Mouse (Mus musculus) testis, postnatal 10 days (tissue): ENCODE measurements around the gene Qrfp.

Source experiments
- DNase-seq: peaks from one replicate; pipeline ENCODE4 v3.0.0; 2021; ENCODE audit warnings: low spot score

Qrfp gene

DNA sequence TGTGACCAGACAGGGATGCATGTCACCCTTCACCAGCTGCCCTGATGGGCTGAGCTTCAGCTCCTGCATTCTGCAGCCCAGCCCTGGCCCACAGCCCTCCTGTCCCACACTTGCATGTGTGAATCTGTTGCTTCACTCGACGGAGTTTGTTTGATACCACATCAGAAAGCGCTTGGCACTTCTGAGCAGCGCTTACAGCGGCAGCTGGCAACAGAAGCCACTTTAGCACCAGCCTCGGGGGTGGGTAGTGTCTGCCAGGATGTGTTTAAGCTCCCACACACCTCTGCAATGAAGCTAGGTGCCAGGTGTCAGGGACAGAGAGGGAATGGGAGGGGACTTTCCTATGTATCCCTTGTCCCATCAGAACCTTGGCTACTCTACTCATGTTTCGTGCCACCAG lies 4.3 kb upstream of the Qrfp start:
- DNase-seq = no peak

DNA sequence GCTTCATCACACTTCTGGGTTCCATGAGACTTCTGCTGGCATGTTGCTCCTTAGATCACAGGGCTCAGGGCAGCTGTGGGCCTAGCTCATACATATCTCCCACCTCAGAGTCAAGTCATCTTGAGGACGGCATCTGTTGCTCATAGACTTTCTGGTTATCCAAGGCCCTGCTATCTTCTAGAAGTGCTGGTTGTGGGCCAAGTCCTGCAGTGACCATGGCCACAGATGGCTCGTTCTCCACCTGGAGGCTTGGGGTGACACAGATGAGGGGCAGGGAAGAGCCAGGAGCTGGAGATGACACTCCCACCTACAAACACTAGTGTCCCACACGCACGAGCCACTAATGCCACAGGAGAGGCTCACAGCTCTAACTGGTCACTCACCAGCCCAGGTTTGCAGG lies 3.3 kb upstream of the Qrfp start:
- no peak for DNase-seq

DNA sequence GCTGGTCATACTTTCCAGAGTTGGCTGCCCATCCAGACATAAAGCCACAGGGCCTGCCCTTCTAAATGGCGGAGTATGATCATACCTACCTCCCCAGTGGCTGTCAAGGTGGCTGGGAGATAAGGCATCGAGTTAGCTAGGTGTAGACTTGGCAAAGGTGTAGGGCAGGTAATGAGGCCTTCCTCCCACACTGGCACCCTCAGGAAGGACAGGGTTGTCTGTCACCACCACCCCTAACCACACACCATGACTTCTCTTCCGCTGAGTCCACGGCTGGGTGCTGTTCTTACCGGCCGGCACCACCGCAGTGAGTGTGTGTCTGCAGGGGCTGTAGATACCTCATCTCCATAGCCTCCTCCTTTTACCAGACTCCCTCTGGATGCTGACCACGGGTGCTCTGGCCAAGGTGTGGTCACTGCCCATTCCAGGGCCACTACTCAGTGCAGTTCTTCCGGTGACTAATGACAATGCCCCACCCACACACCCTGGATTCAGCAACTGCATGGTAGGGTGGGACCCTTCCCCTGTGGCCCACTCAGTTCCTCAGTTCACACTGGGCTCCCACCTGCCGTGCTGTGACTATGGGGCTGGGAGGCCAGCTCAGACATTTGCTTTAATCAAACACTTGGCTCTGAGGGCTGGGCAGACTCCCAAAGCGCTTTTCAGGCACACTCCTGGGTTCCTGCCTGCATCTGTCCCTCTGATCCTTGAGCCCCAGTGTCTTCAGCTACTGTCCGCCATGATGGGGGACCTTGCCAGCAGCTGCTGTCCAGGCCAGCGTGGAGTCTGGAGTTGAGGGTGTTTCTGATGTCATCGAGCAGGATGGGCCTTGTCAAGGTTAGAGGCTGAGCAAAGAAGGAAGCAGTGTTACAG lies 942 bp upstream of the Qrfp start:
- no peak for DNase-seq

DNA sequence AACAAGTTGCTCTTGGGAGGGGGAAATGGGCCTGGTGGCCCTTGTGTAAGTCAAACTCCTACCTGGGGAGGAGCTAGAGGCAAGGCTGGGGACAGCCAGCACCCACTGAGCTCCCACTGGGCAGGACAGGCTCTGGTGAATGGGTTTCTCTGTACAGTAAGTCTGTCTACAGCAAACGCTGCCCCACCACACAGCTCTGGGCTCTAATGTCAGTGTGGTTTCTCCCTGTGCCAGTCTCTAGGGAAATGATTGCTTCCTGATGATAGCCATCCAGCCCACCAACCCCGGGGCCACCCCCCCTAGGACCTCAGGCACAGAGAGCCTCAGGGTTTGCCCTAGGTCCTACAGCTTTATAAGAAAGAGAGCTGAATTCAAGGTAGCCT lies 1.0 kb downstream of the Qrfp start:
- DNase-seq = no peak

DNA sequence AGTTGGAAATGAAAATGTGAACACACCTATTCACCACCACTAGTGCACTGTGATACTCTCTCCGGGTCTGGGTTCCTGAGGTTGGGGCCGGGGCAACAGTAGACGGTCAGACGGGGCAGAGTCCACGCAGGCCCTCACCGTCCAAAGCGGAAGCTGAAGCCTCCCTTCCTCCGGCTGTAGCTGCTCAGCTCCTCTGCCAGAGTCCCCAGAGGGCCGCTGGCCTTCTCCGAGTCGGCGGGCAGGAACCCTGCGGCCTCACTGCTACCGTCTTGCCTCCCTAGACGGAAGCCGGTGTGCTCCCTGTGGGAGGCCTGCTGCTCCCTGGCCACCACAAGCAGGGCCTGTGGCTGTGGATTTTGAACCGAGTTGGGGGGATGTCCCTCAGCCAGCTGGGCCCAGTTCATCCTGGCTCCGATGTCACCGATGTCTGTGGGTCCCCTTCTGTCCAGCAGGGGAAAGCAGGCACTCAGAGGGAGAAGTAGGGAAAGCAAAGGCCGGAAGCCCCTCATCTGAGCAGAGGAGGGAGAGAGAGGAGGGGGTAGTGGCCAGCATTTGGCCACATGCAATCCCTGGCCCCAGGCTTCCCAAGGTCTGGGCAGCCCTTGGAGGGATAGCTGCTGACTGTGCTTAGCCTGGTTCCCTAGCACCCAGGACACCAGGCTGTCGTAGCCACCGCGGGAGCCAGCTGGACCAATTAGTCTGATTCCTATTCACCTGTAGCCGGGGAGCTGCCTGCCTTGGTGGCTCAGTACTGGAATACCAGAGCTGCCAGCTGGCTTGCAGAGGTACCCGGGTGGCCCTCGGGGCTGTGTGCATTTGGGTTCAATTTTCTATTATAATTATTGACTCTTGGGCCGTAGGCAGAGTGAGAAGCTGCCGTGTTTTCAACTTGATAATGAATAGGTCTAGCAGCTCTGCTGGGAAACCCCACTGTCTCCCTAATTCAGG lies 1.7 kb downstream of the Qrfp start:
- DNase-seq = no peak

DNA sequence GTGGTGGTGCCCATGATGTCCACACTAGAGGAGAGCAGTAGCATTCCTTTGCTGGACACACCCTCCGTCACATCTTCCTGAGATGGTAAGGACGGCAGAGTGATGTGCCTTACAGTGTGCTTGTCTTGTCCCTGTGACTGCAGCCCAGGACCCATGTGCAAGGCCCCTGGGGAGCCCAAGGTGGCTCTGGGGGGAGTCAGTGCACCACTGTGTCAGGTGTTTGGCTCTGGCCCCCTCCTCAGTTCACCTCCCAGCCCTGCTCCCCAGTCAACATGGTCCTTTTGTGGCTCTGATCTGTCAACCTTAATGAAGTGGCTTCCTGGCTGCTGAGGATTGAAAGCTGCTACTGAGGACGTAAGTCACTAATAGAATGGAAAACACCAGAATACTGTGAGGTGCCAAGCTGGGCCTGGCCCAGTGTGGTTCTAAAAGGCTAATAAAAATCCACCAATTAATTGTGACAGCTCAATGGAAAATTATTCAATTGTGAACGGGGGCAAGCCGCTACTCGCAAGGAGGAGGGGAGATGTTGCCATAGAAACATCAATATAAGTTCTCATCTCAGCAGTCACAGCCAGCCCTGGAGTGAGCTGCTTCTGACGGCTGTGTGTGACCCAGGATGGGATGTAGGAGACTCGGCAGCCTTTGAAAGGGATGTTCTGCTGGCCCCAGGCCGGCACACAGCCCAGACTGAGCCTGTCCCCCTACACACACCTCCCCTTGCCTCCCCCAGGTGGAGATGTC lies 3.6 kb downstream of the Qrfp start:
- DNase-seq = no peak

DNA sequence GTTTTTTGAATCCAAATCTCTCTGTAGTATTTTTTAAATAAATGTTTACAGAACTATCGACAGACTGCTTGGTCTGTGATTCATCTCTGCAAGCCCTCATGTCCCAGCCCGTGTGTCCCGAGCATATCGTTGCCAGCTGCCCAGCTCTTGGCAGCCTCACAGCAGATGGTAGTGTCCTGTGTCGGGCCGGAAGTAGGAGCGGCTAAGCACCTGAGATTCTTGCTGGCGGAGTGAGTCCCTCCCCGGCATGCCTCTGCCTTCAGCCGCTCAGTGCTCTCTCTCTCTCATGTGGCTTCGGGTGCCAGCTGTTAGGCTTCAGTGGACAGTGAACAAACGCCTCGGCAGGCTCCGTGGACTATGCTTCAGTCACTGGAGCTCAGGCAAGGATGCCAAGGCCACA lies 6.9 kb downstream of the Qrfp start:
- no peak for DNase-seq

DNA sequence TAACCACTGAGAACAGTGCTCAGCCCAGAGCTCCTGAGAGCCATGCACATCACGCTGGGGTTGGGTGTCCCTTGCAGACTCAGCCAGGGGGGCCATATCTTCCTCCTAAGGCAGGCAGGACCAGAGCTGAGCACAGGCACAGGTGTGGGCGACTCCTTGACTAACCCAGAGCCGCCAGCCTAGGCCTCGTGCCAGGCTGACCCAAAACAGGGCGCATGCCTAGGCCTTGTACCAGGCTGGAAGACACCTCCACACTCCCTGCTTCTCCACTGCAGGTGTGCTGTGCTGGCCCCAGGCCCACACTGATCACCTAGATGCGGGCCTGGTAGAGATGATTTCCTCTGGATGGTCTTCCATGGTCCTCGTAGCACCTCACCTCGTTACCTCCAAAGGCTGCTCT lies 7.6 kb downstream of the Qrfp start:
- no peak for DNase-seq

DNA sequence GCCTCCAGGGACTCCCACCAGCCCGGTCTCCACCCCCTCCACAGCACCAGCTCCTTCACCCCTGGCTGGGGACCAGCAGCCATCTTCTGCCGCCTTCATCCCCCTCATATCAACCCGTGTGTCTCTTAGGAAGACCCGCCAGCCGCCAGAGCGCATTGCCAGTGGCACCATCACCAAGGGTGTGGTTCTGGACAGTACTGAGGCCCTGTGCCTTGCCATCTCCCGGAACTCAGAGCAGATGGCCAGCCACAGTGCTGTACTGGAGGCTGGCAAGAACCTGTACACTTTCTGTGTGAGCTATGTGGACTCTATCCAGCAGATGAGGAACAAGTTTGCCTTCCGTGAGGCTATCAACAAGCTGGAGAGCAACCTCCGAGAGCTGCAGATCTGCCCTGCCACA lies 9.0 kb downstream of the Qrfp start:
- DNase-seq = no peak

DNA sequence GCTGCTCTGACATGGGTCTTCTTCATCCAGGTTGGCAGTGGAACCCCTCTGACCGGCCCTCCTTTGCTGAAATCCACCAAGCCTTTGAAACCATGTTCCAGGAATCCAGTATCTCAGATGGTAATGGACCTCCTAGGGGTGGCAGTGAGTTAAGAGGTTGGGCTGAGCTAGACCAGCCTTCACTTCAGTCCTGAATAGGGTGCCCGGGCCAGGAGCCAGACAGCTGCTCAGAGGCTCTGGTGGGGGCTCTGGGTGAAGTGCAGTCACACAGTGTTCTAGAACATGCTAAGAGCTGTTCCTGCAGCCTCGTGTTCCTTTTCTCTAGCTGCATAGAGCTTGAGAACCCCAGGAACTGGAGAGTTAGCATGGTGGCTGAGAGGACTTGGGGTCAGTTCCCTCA lies 13.4 kb downstream of the Qrfp start:
- DNase-seq = no peak

DNA sequence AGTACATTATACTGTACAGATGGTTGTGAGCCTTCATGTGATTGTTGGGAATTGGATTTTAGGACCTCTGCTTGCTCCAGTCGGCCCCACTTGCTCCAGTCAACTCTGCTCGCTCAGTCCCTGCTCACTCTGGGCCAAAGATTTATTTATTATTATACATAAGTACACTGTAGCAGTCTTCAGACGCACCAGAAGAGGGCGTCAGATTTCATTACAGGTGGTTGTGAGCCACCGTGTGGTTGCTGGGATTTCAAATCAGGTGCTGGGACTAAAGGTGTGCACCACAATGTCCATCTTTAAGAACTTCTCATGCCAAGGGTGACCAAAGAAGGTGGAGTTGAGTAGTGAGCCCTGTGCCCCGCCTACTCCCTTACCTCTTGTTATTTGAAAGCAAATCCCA lies 17.8 kb downstream of the Qrfp start:
- no peak for DNase-seq

DNA sequence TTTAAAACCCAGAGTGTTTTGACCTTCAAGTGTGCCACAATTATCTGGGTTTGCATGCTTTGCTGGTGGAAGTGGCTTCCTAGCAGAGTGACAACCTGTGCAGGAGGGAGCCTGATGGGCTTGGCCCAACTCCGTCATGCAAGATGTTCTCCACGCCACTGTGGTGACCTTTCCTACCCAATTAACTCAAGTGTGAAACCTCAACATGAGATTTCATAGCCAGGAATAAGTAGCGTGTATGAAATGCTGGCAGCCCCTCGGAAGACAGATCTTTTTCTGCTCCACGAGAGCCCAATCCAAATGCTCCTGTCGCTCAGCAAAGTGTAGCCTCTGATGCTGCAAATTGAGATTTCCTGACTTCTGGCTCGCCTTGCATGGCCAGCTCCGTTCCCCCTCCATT lies 19.1 kb downstream of the Qrfp start:
- no peak for DNase-seq

DNA sequence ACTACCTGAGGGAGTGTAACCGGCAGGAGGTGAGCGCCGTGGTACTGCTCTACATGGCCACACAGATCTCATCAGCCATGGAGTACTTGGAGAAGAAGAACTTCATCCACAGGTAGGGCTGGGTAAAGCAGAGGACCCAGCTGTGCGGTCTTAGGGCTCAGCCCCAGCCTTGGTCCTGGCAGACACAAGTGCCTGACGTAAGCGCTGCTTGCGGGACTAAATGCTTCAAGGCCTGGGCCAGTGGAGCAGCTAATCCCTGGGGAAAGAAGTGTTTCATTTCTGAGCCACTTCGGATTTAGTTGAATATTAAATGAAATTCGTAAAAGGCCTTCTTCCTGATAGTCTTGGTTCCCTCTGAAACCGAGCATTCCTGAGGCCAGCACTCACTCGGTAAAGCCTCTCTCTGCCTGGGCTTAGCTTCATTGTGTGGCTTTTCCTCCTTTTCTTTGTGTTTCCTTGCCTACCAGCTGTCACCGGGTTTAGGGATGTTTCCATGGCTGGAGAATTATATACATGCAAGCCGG lies 19.6 kb downstream of the Qrfp start:
- no peak for DNase-seq

DNA sequence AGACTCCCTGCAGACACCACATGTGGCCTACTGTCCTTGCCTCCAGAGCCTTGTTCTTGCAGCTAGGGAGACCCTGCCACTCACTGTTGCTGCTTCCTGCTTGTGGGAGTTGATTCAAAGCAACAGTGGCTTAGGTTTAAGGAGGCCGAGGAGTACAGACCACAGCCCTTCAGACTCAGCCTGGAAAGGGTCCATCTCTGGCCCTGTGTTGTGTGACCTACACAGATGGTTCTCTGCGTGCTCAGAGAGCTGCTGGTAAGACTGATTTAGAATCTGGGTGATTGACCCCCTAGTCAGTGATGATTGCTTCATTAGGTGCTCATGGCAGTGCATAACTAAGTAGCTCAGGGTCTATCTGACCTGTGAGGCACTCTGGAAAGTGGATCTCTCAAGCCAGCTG lies 21.2 kb downstream of the Qrfp start:
- DNase-seq = no peak

DNA sequence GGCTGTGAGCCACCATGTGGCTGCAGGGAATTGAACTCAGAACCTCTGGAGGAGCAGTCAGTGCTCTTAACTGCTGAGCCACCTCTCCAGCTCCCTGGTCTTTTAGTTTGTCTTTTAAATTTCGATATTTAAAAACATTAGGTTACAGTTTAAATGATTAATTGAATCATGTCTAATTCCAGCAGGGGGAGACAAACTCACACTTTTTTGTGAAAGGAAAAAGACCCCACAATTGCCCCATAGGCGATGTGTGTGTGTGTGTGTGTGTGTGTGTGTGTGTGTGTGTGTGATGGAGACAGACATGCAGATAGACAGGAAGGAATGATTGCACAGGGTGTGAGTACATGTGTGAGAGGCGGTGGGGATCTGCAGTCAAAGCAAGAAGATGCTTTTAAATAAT lies 22.2 kb downstream of the Qrfp start:
- DNase-seq = no peak

DNA sequence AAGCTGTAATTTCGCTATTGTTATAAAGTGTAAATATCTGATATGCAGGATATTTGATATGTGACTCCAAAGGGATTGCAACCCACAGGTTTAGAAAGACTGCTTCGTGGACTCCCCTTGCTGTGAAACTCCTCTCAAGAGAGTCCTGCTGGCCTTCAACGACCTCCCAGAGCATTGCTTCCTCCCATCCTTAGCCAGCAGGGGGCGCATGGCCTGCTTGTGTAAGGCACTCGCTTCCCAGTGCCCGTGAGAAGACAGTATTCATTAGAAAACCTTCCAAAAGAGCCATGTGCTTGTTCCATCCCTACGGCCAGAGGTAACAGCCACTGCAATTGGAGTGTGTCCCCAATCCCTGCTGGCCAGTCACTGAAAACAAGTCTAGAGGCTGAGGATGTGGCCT lies 23.4 kb downstream of the Qrfp start:
- peak; percentile 92 for DNase-seq

DNA sequence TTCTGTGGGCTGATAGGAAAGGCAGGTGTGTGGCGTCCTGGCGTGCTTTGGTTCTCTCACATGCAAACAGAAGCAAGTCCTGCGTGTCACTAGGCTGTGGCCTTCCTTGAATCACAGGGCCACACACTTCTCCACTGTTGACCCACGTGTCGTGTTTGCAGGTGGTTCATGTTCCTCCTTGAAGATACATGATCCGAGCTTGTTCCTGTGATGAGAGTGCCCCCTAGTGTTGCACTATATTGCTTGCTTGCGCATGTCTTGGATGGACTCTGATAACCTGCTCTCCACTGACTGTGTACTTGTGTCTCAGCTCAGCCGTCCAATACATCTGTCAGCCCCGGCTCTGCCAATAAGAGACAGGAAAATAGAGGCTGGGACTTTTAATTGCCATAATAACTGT lies 25.3 kb downstream of the Qrfp start:
- peak; percentile 77 for DNase-seq

DNA sequence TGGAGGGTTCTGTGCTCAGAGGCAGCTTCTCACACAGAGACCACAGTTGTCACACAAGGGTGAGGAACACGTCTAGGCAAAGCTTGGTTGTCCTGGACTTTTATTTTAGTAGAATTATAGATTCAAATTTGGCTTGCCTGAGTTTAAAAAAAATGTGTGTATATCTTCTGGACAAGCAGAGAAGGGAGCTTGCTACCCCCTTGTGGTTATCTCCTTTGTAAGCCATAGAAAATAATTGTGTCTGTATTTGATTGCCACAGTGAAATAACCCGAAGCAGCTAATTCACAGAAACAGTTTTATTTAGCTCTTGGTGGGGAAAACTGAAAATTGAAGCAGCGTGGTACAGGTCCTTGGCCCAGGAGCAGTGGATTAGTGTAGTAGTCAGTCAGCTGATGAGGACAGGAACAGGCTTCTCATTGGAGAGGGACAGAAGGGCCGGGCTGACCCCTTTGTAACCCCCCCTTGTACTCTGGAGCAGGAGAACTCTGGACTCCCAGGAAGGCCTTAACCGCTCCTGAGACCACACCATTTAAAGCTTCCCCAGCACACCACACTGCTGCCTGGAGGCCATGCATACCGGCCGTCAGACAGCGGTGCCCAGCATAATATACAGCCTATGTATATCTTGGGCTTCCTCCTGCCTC lies 27.3 kb downstream of the Qrfp start:
- no peak for DNase-seq

DNA sequence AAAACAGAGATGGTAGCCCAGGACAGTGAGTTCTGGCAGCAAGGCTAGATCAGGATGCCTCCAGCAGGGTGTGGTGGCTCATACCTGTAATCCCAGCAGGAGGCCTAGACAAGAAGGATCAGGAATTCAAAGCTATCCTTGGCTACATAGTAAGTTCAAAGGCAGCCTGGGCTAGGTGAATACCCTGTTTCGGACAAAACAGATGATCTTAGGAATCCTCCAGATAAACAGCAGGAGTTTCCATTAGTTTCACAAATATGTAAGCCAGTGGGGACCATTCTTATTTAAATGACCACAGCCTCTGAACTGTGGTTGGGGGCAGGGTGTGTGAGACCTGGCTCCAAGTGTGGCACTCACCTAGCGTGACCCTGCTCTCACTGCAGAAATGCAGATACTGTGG lies 31.1 kb downstream of the Qrfp start:
- DNase-seq = no peak

DNA sequence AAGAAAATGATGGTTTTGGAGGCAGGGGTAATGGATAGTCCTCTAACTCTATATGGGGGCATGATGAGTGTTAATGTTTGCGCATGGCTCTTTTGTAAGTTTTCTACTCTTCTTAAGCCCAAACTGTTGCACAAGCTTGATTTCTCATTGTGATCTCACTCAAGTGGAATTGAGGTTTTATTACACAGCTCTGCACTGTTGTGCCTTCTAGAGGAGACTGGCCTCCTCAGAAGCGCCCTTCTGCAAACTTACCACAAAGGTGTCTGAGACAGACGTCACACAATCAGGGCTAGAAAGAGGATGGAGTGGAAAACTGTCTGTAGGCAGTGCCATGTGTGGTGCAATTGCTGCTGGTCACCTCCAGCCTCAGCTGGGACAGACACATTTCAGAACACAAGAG lies 33.9 kb downstream of the Qrfp start:
- no peak for DNase-seq

DNA sequence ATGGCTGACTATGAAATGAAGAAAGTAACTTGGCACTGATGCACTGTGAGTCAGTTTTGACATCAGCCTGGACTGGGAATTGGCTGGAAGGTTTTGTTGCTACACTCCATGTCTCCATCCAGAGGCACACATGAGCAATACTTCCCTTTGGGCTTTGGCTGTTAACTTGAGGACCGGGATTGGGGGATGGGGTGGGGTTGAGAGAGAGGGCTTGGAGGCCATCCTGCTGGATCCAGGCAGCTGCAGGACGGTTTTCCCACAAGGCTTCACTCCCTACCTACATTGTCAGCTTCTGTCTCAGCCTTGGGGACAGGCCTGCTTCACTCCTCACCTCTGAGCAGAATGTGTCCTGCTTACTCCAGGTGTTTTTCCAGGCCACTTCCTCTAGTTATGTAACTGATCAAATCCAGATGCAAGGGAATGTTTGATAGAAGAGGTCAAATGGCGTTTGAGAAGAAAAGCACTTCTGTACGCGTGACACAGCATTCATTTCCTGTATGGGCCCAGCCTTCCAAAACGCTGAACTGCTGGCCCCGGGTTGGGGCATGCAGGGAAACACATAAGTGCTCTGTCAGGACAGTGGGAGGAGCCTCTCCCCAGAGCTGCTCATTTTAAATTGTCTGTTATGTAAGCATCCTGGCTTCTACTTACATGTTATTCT lies 39.5 kb downstream of the Qrfp start:
- DNase-seq = peak; percentile 59
